Mouse (Mus musculus) Muller cell, postnatal 12 days (primary cell): Measurements from ENCODE around the gene Fam69a.
A peak's percentile ranks its signal among the peaks of the same experiment; 100 is the strongest.
"Not testable (repeated sequence)": the region's sequence is repeated elsewhere in the genome, so short reads cannot be mapped to it uniquely, and the experiment has no call there.

Experiments used
- DNase-seq: peaks from one replicate; pipeline ENCODE4 v3.0.0-alpha.2; 2015; ENCODE audit errors: inconsistent ontology term

Fam69a gene

GRCm38 (mm10) chr5:107982016-107982415 lies 4.9 kb downstream of the Fam69a start:
- DNase-seq = no peak

DNA sequence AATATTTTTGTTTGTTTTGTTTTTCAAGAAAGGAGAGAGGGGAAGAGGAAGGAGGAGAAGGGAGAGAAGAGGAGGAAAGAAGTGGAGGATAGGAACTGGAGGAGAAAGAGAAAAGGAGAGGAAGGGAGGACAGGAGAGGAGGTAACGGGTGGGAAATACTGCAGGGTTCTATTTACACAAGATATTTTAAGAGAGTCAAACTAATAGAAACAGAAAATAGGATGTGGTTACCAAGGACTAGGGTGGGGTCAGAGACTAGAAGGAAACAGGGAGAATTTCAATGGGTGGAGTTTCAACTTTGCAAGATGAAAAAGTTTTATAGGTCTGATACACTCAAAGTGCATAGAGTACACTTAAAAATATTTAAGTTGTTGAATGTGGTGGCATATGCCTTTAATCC lies 7.0 kb downstream of the Fam69a start:
- DNase-seq = no peak

DNA sequence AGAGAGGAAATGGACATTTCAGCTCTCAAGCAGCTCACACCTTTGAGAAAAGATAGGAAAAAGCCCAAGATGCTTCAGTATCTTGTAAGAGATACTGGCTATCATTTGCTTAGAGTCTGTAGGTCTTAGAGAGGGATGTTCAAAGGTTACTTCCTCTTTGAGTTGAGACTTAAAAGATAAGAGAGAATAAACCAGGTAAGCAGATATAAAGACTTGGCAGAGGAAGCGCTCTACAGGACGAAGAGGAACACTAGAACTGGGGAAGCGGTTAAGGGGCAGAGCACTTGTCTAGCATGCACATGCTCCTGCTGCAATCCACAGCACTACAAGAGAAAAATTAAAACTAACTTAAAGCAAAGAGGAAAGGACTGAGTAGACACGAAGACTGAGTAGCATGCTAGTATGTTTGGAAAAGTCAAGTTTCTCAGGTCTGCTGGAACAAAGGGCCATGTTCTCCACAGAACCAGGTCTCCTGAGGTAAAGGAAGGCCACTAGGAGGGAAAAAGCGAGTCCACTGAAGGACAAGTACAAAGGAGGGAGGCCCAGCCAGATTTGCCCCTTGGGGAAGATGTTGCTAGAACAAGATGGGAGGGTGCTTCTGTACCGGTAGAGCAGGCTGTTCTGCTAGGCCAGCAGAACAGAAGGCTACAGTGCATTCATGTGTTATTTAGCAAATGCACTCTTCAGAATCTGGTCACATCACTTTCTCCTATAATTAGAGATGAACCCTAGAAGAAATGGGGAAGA lies 8.4 kb downstream of the Fam69a start:
- no peak for DNase-seq

DNA sequence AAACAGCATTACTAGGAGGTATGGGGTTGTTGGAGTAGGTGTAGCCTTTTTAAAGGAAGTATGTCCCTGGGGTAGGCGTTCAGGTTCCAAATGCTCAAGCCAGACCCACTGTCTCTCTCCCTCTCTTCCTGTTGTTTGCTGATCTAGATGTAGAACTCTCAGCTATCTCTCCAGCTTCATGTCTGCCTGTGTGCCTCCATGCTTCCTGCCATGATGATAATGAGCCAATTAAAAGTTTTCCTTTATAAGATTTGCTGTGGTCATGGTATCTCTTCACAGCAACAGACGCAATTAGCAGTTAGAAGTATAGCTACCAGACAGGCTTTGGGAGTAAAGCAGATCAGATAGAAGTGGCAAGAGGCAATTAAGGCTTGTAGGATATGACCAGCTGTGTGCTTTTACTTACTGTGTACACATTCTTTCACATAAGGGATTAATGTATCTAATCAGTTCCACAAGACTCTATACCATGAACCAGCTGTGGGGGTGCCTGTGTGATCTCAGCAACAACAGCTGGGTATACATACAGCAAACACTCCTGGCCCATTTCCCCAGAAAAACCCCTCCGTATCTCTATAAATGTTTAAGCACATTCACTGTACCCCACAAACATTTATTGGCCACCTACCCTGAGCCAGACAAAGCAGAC lies 9.1 kb downstream of the Fam69a start:
- DNase-seq = no peak

- DNase-seq = no peak
Observed at GRCm38 (mm10) chr5:107973310-107973709, 13.6 kb downstream of the Fam69a start.

- DNase-seq = no peak
Observed at GRCm38 (mm10) chr5:107972444-107973272, 14.2 kb downstream of the Fam69a start.

GRCm38 (mm10) chr5:107971069-107971468 lies 15.8 kb downstream of the Fam69a start:
- no peak for DNase-seq

DNA sequence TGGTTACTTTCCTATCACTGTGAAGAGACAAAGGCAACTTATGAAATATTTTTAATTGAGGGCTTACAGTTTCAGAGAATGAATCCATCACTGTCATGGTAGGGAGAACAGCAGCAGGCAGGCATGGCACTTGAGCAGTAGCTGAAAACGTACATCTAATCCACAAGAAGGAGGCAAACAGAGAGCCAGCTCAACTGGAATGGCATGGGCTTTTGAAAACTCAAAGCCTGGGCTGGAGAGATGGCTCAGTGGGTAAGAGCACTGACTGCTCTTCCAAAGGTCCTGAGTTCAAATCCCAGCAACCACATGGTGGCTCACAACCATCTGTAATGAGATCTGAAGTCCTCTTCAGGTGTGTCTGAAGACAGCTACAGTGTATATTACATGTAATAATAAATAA lies 17.1 kb downstream of the Fam69a start:
- DNase-seq = not testable (repeated sequence)

DNA sequence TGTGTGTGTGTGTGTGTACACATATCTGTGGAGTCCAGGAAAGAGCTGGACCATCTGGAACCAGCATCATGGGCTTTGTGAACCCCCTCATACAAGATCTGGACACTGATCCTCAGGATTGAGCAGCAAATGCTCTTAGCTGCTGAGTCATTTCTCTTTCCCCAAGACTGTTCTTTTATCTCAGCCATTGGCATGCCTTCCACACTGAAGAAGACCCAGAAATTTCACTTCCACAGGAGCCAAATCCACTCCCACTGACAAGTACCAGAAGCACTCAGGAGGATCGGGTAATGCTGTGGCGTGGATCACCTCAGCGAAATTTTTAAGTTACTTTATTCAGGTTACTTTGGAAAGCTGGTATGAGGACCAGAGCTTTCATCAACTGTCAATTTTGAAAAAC lies 18.8 kb downstream of the Fam69a start:
- DNase-seq = no peak

GRCm38 (mm10) chr5:107966841-107967457 lies 19.9 kb downstream of the Fam69a start:
- no peak for DNase-seq

- no peak for DNase-seq
Observed at GRCm38 (mm10) chr5:107966156-107966555, 20.7 kb downstream of the Fam69a start.

DNA sequence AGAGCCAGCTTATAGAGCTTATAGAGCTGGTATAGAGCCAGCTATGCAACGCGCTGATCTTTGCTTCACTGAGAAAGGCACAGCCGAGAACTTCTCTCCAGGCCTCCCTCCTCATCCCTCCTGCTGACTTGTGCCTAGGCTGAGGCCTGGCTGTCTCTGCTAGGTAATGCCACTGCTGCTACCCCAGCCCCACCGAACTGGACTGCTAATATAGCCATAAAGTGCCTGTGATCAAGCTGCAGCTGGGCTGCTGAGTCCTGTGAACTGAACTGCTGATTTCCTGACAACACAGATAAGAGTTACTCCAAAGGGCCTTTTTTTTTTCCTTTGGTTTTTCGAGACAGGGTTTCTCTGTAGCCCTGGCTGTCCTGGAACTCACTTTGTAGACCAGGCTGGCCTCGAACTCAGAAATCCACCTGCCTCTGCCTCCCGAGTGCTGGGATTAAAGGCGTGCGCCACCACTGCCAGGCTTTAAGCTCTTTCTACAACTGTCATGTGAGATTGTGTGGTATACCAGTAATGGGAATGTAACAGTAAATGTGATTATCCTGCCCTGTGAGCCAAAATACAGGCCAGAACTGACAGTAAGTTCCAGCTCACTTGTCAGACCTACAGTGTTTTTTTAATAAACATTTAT lies 21.4 kb downstream of the Fam69a start:
- no peak for DNase-seq

DNA sequence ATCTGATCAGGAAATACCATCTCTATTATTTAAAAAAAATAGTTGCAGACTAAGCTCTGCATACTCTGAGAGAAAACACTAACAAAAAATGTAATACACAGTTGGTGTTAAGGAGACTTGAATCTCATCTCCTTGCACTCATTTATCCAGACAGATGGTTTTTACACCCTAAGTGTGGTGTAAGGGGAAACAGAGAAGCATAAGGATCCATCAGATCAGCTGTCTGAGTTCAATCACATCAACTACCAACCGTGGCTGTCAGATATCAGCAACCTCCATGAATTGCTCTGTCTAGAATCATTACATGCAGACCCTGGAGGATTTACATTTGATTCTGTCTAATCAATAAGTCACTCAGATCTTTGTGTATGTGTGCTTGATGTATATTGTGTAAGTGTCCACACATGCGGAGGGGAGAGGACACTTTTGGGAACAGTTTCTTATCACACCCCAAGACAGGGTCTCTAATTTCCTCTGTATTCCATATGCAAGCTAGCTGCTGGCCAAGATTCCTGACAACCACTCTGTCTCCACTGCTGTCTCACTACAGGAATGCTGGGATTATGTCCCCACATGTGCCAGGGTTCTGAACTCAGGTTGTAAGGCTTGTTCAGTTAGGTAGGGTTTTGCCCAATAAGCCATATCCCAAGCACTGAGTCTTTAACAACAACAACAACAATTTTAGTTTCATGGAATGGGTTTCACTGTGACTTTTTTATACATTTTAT lies 22.7 kb downstream of the Fam69a start:
- DNase-seq = no peak

DNA sequence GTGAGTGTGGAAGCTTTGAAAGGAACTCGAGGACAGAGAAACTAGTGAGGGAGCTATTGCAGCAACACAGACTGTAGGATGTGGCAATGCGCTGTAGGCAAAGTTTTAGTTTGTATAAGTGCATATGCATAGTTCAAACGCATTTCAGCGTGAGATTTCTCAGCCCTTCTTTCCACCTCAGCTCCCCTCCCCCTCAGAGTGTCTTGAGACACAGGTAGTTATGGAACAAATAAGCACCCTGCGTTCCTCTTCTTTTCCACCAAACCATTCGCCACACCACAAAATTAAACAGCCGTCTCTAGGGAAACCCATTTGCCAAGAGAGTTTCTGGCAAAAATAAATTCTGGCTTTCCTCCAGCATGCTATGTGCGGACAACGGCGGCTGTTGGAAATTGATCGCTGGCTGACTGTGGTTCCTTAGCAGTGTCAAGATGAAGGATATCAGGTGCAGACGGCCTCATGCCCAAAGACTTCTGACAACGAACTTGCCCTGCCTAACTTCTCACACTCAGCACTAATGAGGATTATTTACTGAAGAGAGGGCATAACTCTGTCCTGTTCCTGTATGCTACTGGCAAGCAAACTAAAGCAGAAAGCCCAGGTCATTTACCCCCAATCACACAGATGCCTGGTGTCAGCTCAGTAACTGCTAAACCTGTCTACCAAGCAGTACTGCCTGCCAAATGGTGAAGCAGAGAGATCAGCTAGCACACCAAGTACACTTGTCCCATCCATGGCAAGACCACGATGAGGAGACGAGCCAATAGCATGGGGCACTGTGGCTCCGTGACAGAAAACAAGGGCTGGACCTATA lies 25.2 kb downstream of the Fam69a start:
- DNase-seq = peak; percentile 56

GRCm38 (mm10) chr5:107960532-107961202 lies 26.2 kb downstream of the Fam69a start:
- DNase-seq = no peak

- no peak for DNase-seq
Observed at GRCm38 (mm10) chr5:107959624-107960300, 27.1 kb downstream of the Fam69a start.

DNA sequence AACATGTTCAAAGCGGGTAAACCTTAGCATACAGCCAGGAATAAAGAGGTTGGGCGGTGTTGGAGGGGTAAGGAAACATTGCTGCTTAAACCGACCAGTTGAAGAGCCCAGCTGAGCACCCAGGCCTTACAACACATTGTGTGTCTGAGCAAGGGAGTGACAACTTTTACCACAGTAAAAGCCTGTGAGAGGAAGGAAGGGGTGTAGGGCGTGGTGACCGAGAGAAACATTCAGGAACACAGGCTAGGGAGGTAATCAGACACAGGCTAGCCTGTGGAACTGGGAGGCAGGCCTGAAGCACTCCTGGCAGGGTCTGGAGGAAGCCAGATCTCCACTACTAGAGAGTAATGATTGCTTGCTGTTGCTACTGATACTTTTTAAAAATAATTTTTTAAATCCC lies 36.2 kb downstream of the Fam69a start:
- no peak for DNase-seq

DNA sequence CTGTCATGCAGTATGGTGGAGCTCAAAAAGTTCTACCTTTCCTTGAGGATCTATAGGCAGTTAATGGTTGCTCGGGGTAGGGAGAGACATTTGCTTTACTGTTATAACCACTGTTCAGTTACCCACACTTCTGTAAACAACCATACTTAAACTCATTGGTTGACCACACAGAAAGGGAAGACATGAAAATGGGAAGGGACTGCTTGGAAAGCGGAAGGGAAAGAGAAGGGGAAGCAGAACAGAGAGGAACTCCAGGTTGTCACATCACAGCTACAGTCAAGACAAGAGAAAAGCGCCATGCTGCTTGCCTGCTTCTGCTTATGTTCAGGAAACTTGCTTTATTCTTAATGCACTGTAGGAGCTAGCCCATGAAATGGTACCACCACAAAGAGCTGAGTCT lies 37.3 kb downstream of the Fam69a start:
- DNase-seq = no peak

DNA sequence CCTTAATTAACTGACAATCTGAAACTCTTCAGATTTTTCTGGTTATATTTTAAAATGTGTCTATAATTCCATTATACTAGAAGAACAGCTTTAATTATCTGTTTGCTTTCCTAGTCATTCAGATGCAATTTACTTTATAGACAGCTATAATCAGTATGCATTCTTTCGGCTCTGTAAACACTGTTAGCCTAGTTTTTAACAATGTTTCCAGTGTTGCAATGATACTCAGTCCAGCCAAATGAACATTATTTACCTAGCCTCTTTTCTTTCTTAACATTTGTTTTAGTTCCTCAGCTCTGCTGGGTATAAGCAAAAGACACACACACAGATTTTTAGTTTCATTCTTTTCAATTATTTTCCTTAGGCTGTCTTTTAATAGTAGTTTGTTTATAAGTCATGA lies 38.0 kb downstream of the Fam69a start:
- DNase-seq = peak; percentile 36
